Mouse (Mus musculus) hindbrain, postnatal 0 days (tissue): ENCODE measurements at regions not wholly inside any gene's neighbourhood (a gene's known extent, or its start where the extent isn't known, plus 50 kb on each side); places are given as distances from the start of the nearest gene placed in this dataset.

ENCODE experiments used
- ATAC-seq: fragments of 200-750 bp; cut with Nextera tagmentation; 2 replicates; pipeline ENCODE4 v1.8.0; 2017; ENCODE audit warnings: mild to moderate bottlenecking, moderate TSS enrichment, moderate library complexity
- DNase-seq: peaks from one replicate; pipeline ENCODE4 v3.0.0-alpha.2; 2015; ENCODE audit warnings: low spot score
- H3K27ac ChIP-seq: fragments of 300-500 bp; sonication (generic); 2 replicates; pipeline ENCODE4 v1.5.1; 2014; ENCODE audit warnings: mild to moderate bottlenecking
- H3K27me3 ChIP-seq: fragments of 300-500 bp; sonication (generic); 2 replicates; pipeline ENCODE4 v1.6.1; 2014; ENCODE audit warnings: low read length, mixed read lengths; ENCODE audit not compliant: insufficient read depth
- H3K36me3 ChIP-seq: fragments of 300-500 bp; sonication (generic); 2 replicates; pipeline ENCODE4 v1.6.1; 2014; ENCODE audit warnings: low read length, mixed read lengths; ENCODE audit not compliant: insufficient read depth
- H3K4me1 ChIP-seq: fragments of 300-500 bp; sonication (generic); 2 replicates; pipeline ENCODE4 v1.6.1; 2014; ENCODE audit warnings: antibody characterized with exemption, low read length, mixed read lengths; ENCODE audit not compliant: insufficient read depth
- H3K4me2 ChIP-seq: fragments of 300-500 bp; sonication (generic); 2 replicates; pipeline ENCODE4 v1.6.1; 2014; ENCODE audit warnings: low read depth, mild to moderate bottlenecking, low read length, moderate library complexity, mixed read lengths
- H3K4me3 ChIP-seq: fragments of 300-500 bp; sonication (generic); 2 replicates; pipeline ENCODE4 v1.5.1; 2014; ENCODE audit warnings: low read length
- H3K9ac ChIP-seq: fragments of 300-500 bp; sonication (generic); replicated peaks from 2 replicates; pipeline ENCODE4 v1.6.1; 2014; ENCODE audit warnings: mild to moderate bottlenecking, low read length, moderate library complexity, mixed read lengths
- H3K9me3 ChIP-seq: fragments of 300-500 bp; sonication (generic); 2 replicates; pipeline ENCODE4 v1.6.1; 2016; ENCODE audit warnings: low read length, mixed read lengths
- CTCF ChIP-seq: IDR thresholded peaks from 2 replicates; pipeline ENCODE4 v1.5.1; 2016; ENCODE audit warnings: antibody characterized with exemption, control low read depth, low read depth
- WGBS: fragments of 180-500 bp; shearing (Covaris S2); extraction: QIAGEN DNeasy Blood & Tissue Kit; methylation state at CpG from one replicate; pipeline ENCODE4 v1.1.7; 2014; 5-methylcytosine and 5-hydroxymethylcytosine counted together

DNA sequence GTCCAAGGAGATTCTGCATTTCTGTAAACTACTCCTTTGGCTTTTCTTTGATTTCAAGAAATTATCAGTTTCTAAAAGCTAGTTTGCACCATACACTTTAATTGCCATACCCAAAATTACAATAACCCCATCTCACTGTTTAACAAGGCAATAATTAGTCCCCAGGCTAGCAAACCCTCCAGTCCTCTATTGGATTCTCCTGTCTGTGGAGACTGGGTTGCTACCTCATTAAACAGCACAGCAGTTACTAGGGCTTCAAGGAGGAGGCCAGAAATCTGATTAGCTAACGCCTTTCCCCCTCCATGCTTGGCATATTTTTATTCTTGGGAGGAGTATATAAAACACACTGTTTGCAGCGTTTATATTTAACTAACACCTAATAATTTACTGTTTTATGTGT lies 119.1 kb downstream of the Hsd17b3 start:
- no peak for TF ChIP-seq CTCF
- no peak overlapping the region for H3K9ac ChIP-seq
- H3K27ac ChIP-seq: no peak overlapping the region
- no peaks in the 10 kb centered on the region for H3K4me1 ChIP-seq
- H3K4me2 ChIP-seq: no peak overlapping the region
- no peak overlapping the region for H3K4me3 ChIP-seq
- WGBS: 63% methylated on average over 2 of the region's 2 CpGs
- H3K27me3 ChIP-seq: no peaks in the 10 kb centered on the region
- DNase-seq: no peak
- H3K36me3 ChIP-seq: no peaks in the 10 kb centered on the region
- ATAC-seq: no peak
- H3K9me3 ChIP-seq: no peaks in the 10 kb centered on the region

DNA sequence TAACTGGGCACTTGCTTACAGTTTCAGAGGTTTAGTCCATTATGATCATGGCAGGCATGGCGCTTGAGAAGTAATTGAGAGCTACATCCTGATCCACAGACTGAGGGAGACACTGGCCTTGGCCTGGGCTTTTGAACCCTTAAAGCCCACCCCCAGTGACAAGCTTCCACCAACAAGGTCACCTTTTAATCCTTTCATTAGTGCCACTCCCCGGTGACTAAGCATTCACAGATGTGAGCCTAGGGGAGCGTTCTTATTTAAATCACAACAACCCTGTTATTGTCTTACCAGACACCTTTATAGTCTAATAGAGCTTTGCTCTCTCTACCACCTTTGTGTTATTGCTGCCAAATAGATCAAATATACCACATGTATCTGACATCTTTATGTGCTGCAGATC lies 120.4 kb downstream of the Hsd17b3 start:
- Histone ChIP-seq H3K4me1 (no peaks in the 10 kb centered on the region), H3K4me3 (no peak overlapping the region), H3K9ac (no peak overlapping the region), H3K36me3 (no peaks in the 10 kb centered on the region), H3K4me2 (no peak overlapping the region), H3K27ac (no peak overlapping the region), H3K27me3 (no peaks in the 10 kb centered on the region), H3K9me3 (no peaks in the 10 kb centered on the region)
- 76% methylated on average over 3 of the region's 3 CpGs for WGBS
- DNase-seq (no peak), ATAC-seq (no peak)
- no peak for TF ChIP-seq CTCF

DNA sequence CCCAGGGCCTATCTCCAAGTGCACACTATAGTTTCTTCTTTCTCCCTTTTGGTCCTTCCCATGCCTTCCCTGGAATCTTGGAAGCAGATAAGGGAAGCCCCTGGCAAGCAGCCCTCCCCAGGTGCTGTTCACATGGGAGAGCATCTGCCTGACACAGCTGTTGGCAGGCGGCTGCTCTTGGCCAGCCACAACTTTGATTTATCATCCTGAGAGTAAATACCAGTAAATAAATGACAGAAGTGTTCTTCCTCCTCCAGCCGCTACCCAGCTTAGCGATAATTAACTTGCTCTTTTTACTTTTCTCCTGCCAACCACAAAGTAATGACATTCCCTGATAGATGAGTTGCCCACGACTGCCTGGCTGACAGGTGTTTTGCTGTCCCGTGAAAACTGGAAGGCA lies 131.9 kb downstream of the Hsd17b3 start:
- TF ChIP-seq CTCF: no peak
- ATAC-seq: no peak
- no peaks in the 10 kb centered on the region for H3K9me3 ChIP-seq
- no peaks in the 10 kb centered on the region for H3K4me1 ChIP-seq
- no peaks in the 10 kb centered on the region for H3K27me3 ChIP-seq
- H3K4me3 ChIP-seq: no peak overlapping the region
- no peak for DNase-seq
- H3K9ac ChIP-seq: no peak overlapping the region
- no peak overlapping the region for H3K27ac ChIP-seq
- 51% methylated on average over 5 of the region's 5 CpGs for WGBS
- H3K36me3 ChIP-seq: no peaks in the 10 kb centered on the region
- H3K4me2 ChIP-seq: no peak overlapping the region

- Histone ChIP-seq H3K9ac (no peak overlapping the region), H3K27me3 (no peaks in the 10 kb centered on the region), H3K36me3 (no peaks in the 10 kb centered on the region), H3K4me2 (no peak overlapping the region), H3K4me1 (no peaks in the 10 kb centered on the region), H3K4me3 (no peak overlapping the region), H3K9me3 (no peaks in the 10 kb centered on the region), H3K27ac (no peak overlapping the region)
- WGBS: 100% methylated on average over 2 of the region's 2 CpGs
- DNase-seq (no peak), ATAC-seq (no peak)
- no peak for TF ChIP-seq CTCF
Observed at GRCm38 (mm10) chr13:63954305-63954704, 134.7 kb downstream of the Hsd17b3 start.

DNA sequence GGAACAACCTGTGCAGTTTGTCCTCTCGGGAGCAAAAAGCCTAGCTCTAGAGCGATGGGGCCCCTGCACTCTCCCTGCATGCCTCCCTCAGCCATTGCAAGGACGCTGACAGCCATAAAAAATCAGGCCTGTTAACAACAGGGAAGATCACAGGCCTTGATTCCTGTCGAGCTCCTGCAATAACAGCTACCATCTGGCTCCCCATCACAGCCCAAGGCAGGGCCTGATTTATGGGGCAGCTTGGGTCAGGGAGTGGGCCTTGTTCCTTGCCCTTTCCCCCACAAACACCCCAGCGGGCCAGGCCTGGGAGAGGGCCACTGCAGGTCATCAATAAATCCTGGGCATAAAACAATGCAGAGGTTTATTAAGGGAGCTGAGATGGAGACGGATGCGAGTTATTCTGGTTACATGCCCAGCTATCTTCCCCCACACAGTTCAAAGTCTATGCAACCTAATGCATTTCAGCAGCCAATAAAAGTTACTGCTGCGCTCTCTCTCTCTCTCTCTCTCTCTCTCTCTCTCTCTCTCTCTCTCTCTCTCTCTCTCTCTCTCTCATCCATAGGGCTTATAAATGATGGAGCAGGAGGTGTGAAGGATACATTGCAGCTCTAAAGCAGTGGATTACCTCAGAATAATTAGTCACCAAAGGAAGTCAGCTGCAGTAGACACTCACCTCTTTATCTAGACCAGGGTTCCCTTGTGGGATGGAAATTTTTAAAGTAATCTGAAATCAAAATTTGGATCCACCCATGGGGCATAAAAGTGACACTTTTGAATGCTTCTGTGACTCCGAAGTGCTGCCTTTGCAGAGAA lies 136.9 kb downstream of the Hsd17b3 start:
- WGBS: 41% methylated on average over 9 of the region's 9 CpGs
- Histone ChIP-seq H3K9ac (no peak overlapping the region), H3K9me3 (no peaks in the 10 kb centered on the region), H3K4me1 (no peaks in the 10 kb centered on the region), H3K4me2 (no peak overlapping the region), H3K27me3 (no peaks in the 10 kb centered on the region), H3K27ac (peak overlapping the region; percentile 15; the same call in 1 of the 2 replicates), H3K36me3 (no peaks in the 10 kb centered on the region), H3K4me3 (no peak overlapping the region)
- DNase-seq: peak; percentile 7
- no peak for ATAC-seq
- no peak for TF ChIP-seq CTCF

- WGBS: 82% methylated on average over 8 of the region's 8 CpGs
- Histone ChIP-seq H3K4me1 (no peaks in the 10 kb centered on the region), H3K27ac (0 out of 2 replicates have a peak overlapping the region, but pooled peaks have one; percentile 15), H3K4me2 (no peak overlapping the region), H3K9ac (no peak overlapping the region), H3K36me3 (no peaks in the 10 kb centered on the region), H3K27me3 (no peaks in the 10 kb centered on the region), H3K9me3 (no peaks in the 10 kb centered on the region), H3K4me3 (no peak overlapping the region)
- no peak for TF ChIP-seq CTCF
- no peak for ATAC-seq
- DNase-seq: no peak
Observed at GRCm38 (mm10) chr13:63951136-63951535, 136.1 kb downstream of the Ercc6l2 start.
